Comparison of ENCODE assay signal across 16 mouse cellular contexts in genomic region chr13:60296896-60297275, GRCm38 (mm10).
"Had no signal": no experiment of that assay in that cellular context is flagged by ENCODE, and none has a peak within 500 bp of the region (broad histone marks: within the 10 kb centered on the region; RNA-seq: fewer than 3 reads in every experiment).

No protein-coding gene starts in this region.

- ATAC-seq: liver, postnatal 0 days had no signal

- DNase-seq: liver, postnatal 0 days; lung, adult 2 months; lung, postnatal 14 days; lung, postnatal 36 days; right cerebral cortex, postnatal 14 days; thymus, adult 18-20 months; thymus, postnatal 14 days; thymus, postnatal 36 days had no signal

- H3K27me3 ChIP-seq: liver, embryonic 15.5 days; lung, embryonic 15.5 days; megakaryocyte, embryonic 14.5 days; midbrain, embryonic 12.5 days; neural tube, embryonic 12.5 days; stomach, embryonic 15.5 days had no signal

- H3K36me3 ChIP-seq: liver, embryonic 15.5 days; lung, embryonic 15.5 days; midbrain, embryonic 12.5 days; neural tube, embryonic 12.5 days; stomach, embryonic 15.5 days had no signal

- H3K4me2 ChIP-seq: liver, embryonic 15.5 days; lung, embryonic 15.5 days; midbrain, embryonic 12.5 days; neural tube, embryonic 12.5 days; stomach, embryonic 15.5 days had no signal

- H3K9ac ChIP-seq: liver, embryonic 15.5 days; liver, postnatal 0 days; lung, embryonic 15.5 days; midbrain, embryonic 12.5 days; neural tube, embryonic 12.5 days; stomach, embryonic 15.5 days had no signal

- H3K4me1 ChIP-seq: liver, embryonic 15.5 days; megakaryocyte, embryonic 14.5 days; midbrain, embryonic 12.5 days; neural tube, embryonic 12.5 days had no signal

- H3K27ac ChIP-seq: liver, embryonic 15.5 days; lung, embryonic 15.5 days; macrophage; midbrain, embryonic 12.5 days; neural tube, embryonic 12.5 days; stomach, embryonic 15.5 days; stomach, postnatal 0 days had no signal

- H3K9me3 ChIP-seq: liver, embryonic 15.5 days; lung, embryonic 15.5 days; midbrain, embryonic 12.5 days; neural tube, embryonic 12.5 days; stomach, embryonic 15.5 days had no signal

- H3K4me3 ChIP-seq: liver, embryonic 15.5 days; lung, embryonic 15.5 days; megakaryocyte, embryonic 14.5 days; midbrain, embryonic 12.5 days; neural tube, embryonic 12.5 days; stomach, embryonic 15.5 days had no signal
